ENCODE assay signal across 8 mouse cellular contexts in the genomic region with DNA sequence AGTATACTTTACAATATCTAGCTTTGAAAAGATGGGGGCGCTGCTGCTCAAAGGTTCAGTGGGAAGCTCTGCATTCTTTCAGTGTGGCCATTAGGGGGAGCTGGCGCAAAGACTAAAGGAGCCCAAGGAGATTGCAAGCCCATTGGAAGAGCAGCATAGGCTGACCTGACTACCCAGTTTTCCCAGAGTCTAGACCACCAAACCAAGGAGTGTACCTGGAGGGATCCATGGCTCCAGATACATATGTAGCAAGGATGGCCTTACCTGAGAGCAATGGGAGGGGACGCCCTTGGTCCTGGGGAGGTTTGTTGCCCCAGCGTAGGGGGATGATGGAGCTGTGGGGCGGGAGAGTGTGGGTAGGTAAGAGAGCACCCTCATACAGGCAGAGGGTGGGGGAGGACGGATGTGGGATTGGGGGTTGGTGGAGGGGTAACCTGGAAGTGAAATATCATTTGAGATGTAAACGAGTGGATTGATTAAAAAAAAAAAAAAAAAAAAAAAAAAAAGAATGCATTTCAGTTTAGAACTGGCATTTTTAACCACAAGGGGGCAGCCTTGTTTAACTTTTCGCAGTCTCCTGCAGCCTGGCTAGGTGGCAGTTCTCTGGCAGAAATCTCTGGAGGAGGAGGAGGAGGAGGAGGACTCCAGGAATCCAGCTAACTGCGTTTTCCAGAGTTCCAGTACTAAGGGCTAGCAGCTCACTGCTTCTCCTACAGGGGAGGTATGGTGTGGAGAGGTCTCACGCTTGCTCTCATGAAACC. TPM values are rescaled to one million over a fixed set of nuclear protein-coding genes. Genes with fewer than 3 reads are reported as not detected.
A peak's percentile ranks its signal among the peaks of the same experiment; 100 is the strongest.
DNase-seq lines count a peak whose midpoint lies in the region; ATAC-seq lines count a peak whose summit lies in the region.

No protein-coding gene starts in this region.

- no peak overlapping the region for H3K4me3 ChIP-seq in limb, embryonic 12.5 days (replicated peaks)
- no peak overlapping the region for H3K4me3 ChIP-seq in midbrain, embryonic 14.5 days (replicated peaks; ENCODE audit: low read depth, low read length)

- WGBS in limb, embryonic 12.5 days: 22% methylated on average over 10 of the region's 10 CpGs
- WGBS in midbrain, embryonic 14.5 days: 22% methylated on average over 10 of the region's 10 CpGs

- H3K9me3 ChIP-seq in limb, embryonic 12.5 days: no peaks in the 10 kb centered on the region
- no peaks in the 10 kb centered on the region for H3K9me3 ChIP-seq in midbrain, embryonic 14.5 days (ENCODE audit: control insufficient read depth, low read length)

- no peaks in the 10 kb centered on the region; the same call in 1 of the 2 replicates for H3K27me3 ChIP-seq in limb, embryonic 12.5 days
- H3K27me3 ChIP-seq in midbrain, embryonic 14.5 days (ENCODE audit: control insufficient read depth, insufficient read depth, low read length): no peaks in the 10 kb centered on the region

- H3K4me2 ChIP-seq in limb, embryonic 12.5 days: peak overlapping the region; percentile 38; the same call in 1 of the 2 replicates
- H3K4me2 ChIP-seq in midbrain, embryonic 14.5 days (ENCODE audit: low read length): peak overlapping the region; percentile 31

- H3K27ac ChIP-seq in limb, embryonic 12.5 days: no peak overlapping the region
- no peak overlapping the region for H3K27ac ChIP-seq in midbrain, embryonic 14.5 days (replicated peaks; ENCODE audit: low read depth, low read length)

- ATAC-seq in limb, embryonic 12.5 days (ENCODE audit: insufficient number of reproducible peaks, insufficient read depth, low FRiP score, low TSS enrichment, low read depth): peak; percentile 81
- peak; percentile 71 for ATAC-seq in midbrain, embryonic 14.5 days (ENCODE audit: low FRiP score, low TSS enrichment)

- peak; percentile 82 for DNase-seq in urinary bladder, postnatal 14 days (ENCODE audit: low spot score)
- DNase-seq in urinary bladder, postnatal 10 days (ENCODE audit: low spot score): no peak
- peak; percentile 76 for DNase-seq in embryo, embryonic 9.5 days (ENCODE audit: extremely low spot score)
- DNase-seq in heart, adult 18-20 months: peak; percentile 49 to 72
- DNase-seq in kidney, adult 8-10 months: peak; percentile 45 to 67
- DNase-seq in midbrain, embryonic 14.5 days: peak; percentile 96
- peak; percentile 66 to 85 for DNase-seq in spleen, postnatal 10 days (ENCODE audit: low spot score in 2 of 2)

- H3K4me1 ChIP-seq in limb, embryonic 12.5 days (replicated peaks): no peaks in the 10 kb centered on the region
- H3K4me1 ChIP-seq in midbrain, embryonic 14.5 days (ENCODE audit: control insufficient read depth, insufficient read depth, low read length): no peaks in the 10 kb centered on the region

- no peak overlapping the region for H3K9ac ChIP-seq in limb, embryonic 12.5 days (replicated peaks)
- no peak overlapping the region for H3K9ac ChIP-seq in midbrain, embryonic 14.5 days (replicated peaks; ENCODE audit: low read length)

- no peaks in the 10 kb centered on the region for H3K36me3 ChIP-seq in limb, embryonic 12.5 days
- H3K36me3 ChIP-seq in midbrain, embryonic 14.5 days (ENCODE audit: control insufficient read depth, insufficient read depth, low read length): no peaks in the 10 kb centered on the region

RNA-seq across cellular contexts. Expression of a gene that starts 9.5 kb away (rescaled TPM):
- 10 to 100 TPM; 14.9 to 16.4 TPM for total RNA-seq in heart, adult 18-20 months (2021)
- 12.4 and 14.7 TPM in 2 replicates for polyA plus RNA-seq in limb, embryonic 12.5 days (2016; fragmentation: Nextera tagmentation; extraction: Ambion mirVana)
- polyA plus RNA-seq in midbrain, embryonic 14.5 days (2014; fragmentation: Nextera tagmentation; extraction: Ambion mirVana): 13.5 and 16.9 TPM in 2 replicates

RNA-seq across cellular contexts. Expression of a gene that starts 59.7 kb away (rescaled TPM):
- total RNA-seq in heart, adult 18-20 months (2021): 10 to 100 TPM; 20.1 to 24.2 TPM
- 43.1 and 45.9 TPM in 2 replicates for polyA plus RNA-seq in limb, embryonic 12.5 days (2016; fragmentation: Nextera tagmentation; extraction: Ambion mirVana)
- polyA plus RNA-seq in midbrain, embryonic 14.5 days (2014; fragmentation: Nextera tagmentation; extraction: Ambion mirVana): 27.8 and 37.9 TPM in 2 replicates

RNA-seq across cellular contexts. Expression of a gene that starts 59.8 kb away (rescaled TPM):
- total RNA-seq in heart, adult 18-20 months (2021): 1 to 10 TPM; 4.2 to 5.5 TPM
- 39.1 and 43.5 TPM in 2 replicates for polyA plus RNA-seq in limb, embryonic 12.5 days (2016; fragmentation: Nextera tagmentation; extraction: Ambion mirVana)
- polyA plus RNA-seq in midbrain, embryonic 14.5 days (2014; fragmentation: Nextera tagmentation; extraction: Ambion mirVana): 13.7 and 22.0 TPM in 2 replicates
